Mouse (Mus musculus) layer of hippocampus, postnatal 14 days (tissue): ENCODE measurements around the gene Smco1. TPM values are rescaled to one million over a fixed set of nuclear protein-coding genes. Genes with fewer than 3 reads are reported as not detected.
"Not testable (repeated sequence)": the region's sequence is repeated elsewhere in the genome, so short reads cannot be mapped to it uniquely, and the experiment has no call there.

Experiments
- DNase-seq, 2 experiments: peaks; one replicate each; pipeline ENCODE4 v3.0.0; 2021 to 2022; ENCODE audit warnings: low spot score in 2 of 2, mixed read lengths in 1 of 2
- long read RNA-seq, 2 experiments: library from polyadenylated mRNA; stranded (forward); transcript quantifications; one replicate each; pipeline ENCODE4 v2.0.0; 2021
- total RNA-seq, 2 experiments: library from RNA; stranded (reverse); gene quantifications; 2 replicates each; pipeline ENCODE4 v1.2.3; 2021

Smco1 gene
- total RNA-seq, result under 1 TPM in 1 of 2 experiments, not detected in 1; 0.30 TPM
- long read RNA-seq, experiment 1, result 0 reads
- long read RNA-seq, experiment 2, result 0 reads

- DNase-seq, result no peak
These were observed at the start of gene Smco1 for GRCm38 (mm10) chr16:32271291-32271690. Smco1 (plus strand) TSS chr16:32271468.

- no peak for DNase-seq
These were observed 49.5 kb upstream of the Smco1 start for GRCm38 (mm10) chr16:32221803-32222202.

GRCm38 (mm10) chr16:32222399-32222798 lies 48.9 kb upstream of the Smco1 start:
- no peak for DNase-seq

- DNase-seq, result not testable (repeated sequence)
These were observed 39.2 kb upstream of the Smco1 start for GRCm38 (mm10) chr16:32232050-32232449.

GRCm38 (mm10) chr16:32237930-32238680 lies 33.2 kb upstream of the Smco1 start:
- no peak for DNase-seq

- DNase-seq, result no peak
These were observed 31.6 kb upstream of the Smco1 start for GRCm38 (mm10) chr16:32239428-32240312.

- DNase-seq, result no peak
These were observed 27.4 kb upstream of the Smco1 start for GRCm38 (mm10) chr16:32243901-32244300.

- DNase-seq, result peak; percentile 24 to 51
These were observed 24.9 kb upstream of the Smco1 start for GRCm38 (mm10) chr16:32246351-32246791.

- DNase-seq, result peak; percentile 96 to 98
These were observed 24.3 kb upstream of the Smco1 start, which contains the start of the genes Fbxo45 and Wdr53 for GRCm38 (mm10) chr16:32246952-32247370. Fbxo45 (minus strand) TSS chr16:32247158. Wdr53 (plus strand) TSS chr16:32247227.

- DNase-seq, result not testable (repeated sequence)
These were observed 7.0 kb upstream of the Smco1 start for GRCm38 (mm10) chr16:32264225-32264624.

- no peak for DNase-seq
These were observed 2.1 kb downstream of the Smco1 start for GRCm38 (mm10) chr16:32273338-32273737.

- DNase-seq, result no peak
These were observed 3.8 kb downstream of the Smco1 start for GRCm38 (mm10) chr16:32275041-32275440.

- DNase-seq, result no peak
These were observed 4.6 kb downstream of the Smco1 start for GRCm38 (mm10) chr16:32275830-32276229.

GRCm38 (mm10) chr16:32277308-32278256 lies 6.3 kb downstream of the Smco1 start, which contains the start of gene Rnf168:
Rnf168 (plus strand) TSS chr16:32277459.
- peak; percentile 87 to 92 for DNase-seq

- no peak for DNase-seq
These were observed 7.1 kb downstream of the Smco1 start for GRCm38 (mm10) chr16:32278396-32278795.

- no peak for DNase-seq
These were observed 8.9 kb downstream of the Smco1 start for GRCm38 (mm10) chr16:32280211-32280610.

GRCm38 (mm10) chr16:32282608-32283007 lies 11.3 kb downstream of the Smco1 start:
- no peak for DNase-seq

- DNase-seq, result no peak
These were observed 20.6 kb downstream of the Smco1 start for GRCm38 (mm10) chr16:32291821-32292220.

GRCm38 (mm10) chr16:32299617-32300016 lies 28.3 kb downstream of the Smco1 start:
- DNase-seq, result not testable (repeated sequence)

GRCm38 (mm10) chr16:32303046-32303445 lies 31.8 kb downstream of the Smco1 start:
- DNase-seq, result no peak
